Mouse (Mus musculus) liver, embryonic 11.5 days (tissue): ENCODE measurements around the gene Ms4a2. TPM values are rescaled to one million over a fixed set of nuclear protein-coding genes. Genes with fewer than 3 reads are reported as not detected.

ENCODE experiments used
- ATAC-seq: fragments of 200-750 bp; cut with Nextera tagmentation; replicated peaks from 2 replicates; pipeline ENCODE4 v1.8.0; 2017; ENCODE audit warnings: moderate number of reproducible peaks, mild to moderate bottlenecking, moderate TSS enrichment, moderate library complexity; ENCODE audit not compliant: low FRiP score
- DNase-seq: peaks from one replicate; pipeline ENCODE4 v3.0.0-alpha.2; 2017; ENCODE audit warnings: low spot score
- H3K27ac ChIP-seq: fragments of 300-500 bp; sonication (generic); 2 replicates; pipeline ENCODE4 v1.5.1; 2014; ENCODE audit warnings: mild to moderate bottlenecking, low read depth, low read length, control low read depth
- H3K27me3 ChIP-seq: fragments of 300-500 bp; sonication (generic); replicated peaks from 2 replicates; pipeline ENCODE4 v1.6.1; 2014; ENCODE audit warnings: low read length, mixed read lengths; ENCODE audit not compliant: control insufficient read depth, insufficient read depth
- H3K36me3 ChIP-seq: fragments of 300-500 bp; sonication (generic); 2 replicates; pipeline ENCODE4 v1.6.1; 2014; ENCODE audit warnings: mild to moderate bottlenecking, low read length, moderate library complexity, mixed read lengths; ENCODE audit not compliant: control insufficient read depth, insufficient read depth
- H3K4me1 ChIP-seq: fragments of 300-500 bp; sonication (generic); replicated peaks from 2 replicates; pipeline ENCODE4 v1.6.1; 2014; ENCODE audit warnings: low read length, mixed read lengths; ENCODE audit not compliant: control insufficient read depth, insufficient read depth
- H3K4me2 ChIP-seq: fragments of 300-500 bp; sonication (generic); 2 replicates; pipeline ENCODE4 v1.6.1; 2014; ENCODE audit warnings: mild to moderate bottlenecking, control low read depth, moderate library complexity
- H3K4me3 ChIP-seq: fragments of 300-500 bp; sonication (generic); 2 replicates; pipeline ENCODE4 v1.5.1; 2014; ENCODE audit warnings: low read depth, low read length, control low read depth
- H3K9ac ChIP-seq: fragments of 300-500 bp; sonication (generic); 2 replicates; pipeline ENCODE4 v1.6.1; 2014; ENCODE audit warnings: low read depth, low read length, control low read depth
- H3K9me3 ChIP-seq: fragments of 300-500 bp; sonication (generic); 2 replicates; pipeline ENCODE4 v1.6.1; 2016; ENCODE audit warnings: low read length, inconsistent platforms, mixed read lengths; ENCODE audit not compliant: control insufficient read depth
- WGBS: fragments of 180-500 bp; shearing (Covaris S2); extraction: QIAGEN DNeasy Blood & Tissue Kit; methylation state at CpG from one replicate; pipeline ENCODE4 v1.1.7; 2014; 5-methylcytosine and 5-hydroxymethylcytosine counted together
- polyA plus RNA-seq: library from polyadenylated mRNA; unstranded; fragments of >200 nt; fragmentation: Nextera tagmentation; extraction: Ambion mirVana; gene quantifications from 2 replicates; pipeline ENCODE4 v1.2.1, GENCODE M21; 2014

The Ms4a2 gene
- polyA plus RNA-seq, result 0.19 TPM in 2 replicates

GRCm38 (mm10) chr19:11623551-11623950, at the start of gene Ms4a2:
Gene Ms4a2 (minus strand): TSS chr19:11623719.
- no peak for DNase-seq
- WGBS, result 75% methylated on average over 2 of the region's 2 CpGs
- no peaks in the 10 kb centered on the region; the same call in 1 of the 2 replicates for H3K4me1 ChIP-seq
- no peaks in the 10 kb centered on the region for H3K27me3 ChIP-seq
- H3K4me3 ChIP-seq, result no peak within 1 kb of the TSS
- H3K36me3 ChIP-seq, result no peaks in the 10 kb centered on the region
- no peaks in the 10 kb centered on the region for H3K9me3 ChIP-seq
- no peak within 1 kb of the TSS for H3K27ac ChIP-seq
- ATAC-seq, result no peak
- no peak within 1 kb of the TSS for H3K4me2 ChIP-seq
- H3K9ac ChIP-seq, result no peak within 1 kb of the TSS

GRCm38 (mm10) chr19:11661562-11661961, 38.0 kb upstream of the Ms4a2 start:
- no peak overlapping the region for H3K4me3 ChIP-seq
- no peak overlapping the region for H3K27ac ChIP-seq
- H3K36me3 ChIP-seq, result no peaks in the 10 kb centered on the region
- ATAC-seq, result no peak; the same call in 1 of the 2 replicates
- H3K4me1 ChIP-seq, result no peaks in the 10 kb centered on the region
- H3K27me3 ChIP-seq, result no peaks in the 10 kb centered on the region
- H3K9ac ChIP-seq, result no peak overlapping the region
- no peaks in the 10 kb centered on the region for H3K9me3 ChIP-seq
- no peak for DNase-seq
- H3K4me2 ChIP-seq, result no peak overlapping the region

GRCm38 (mm10) chr19:11660459-11660858, 36.9 kb upstream of the Ms4a2 start, which contains the start of gene Oosp2:
Gene Oosp2 (minus strand): TSS chr19:11660559.
- ATAC-seq (no peak), DNase-seq (no peak)
- no peak within 1 kb of the TSS for H3K27ac ChIP-seq
- H3K4me1 ChIP-seq, result no peaks in the 10 kb centered on the region
- H3K4me2 ChIP-seq, result no peak within 1 kb of the TSS
- H3K9ac ChIP-seq, result no peak within 1 kb of the TSS
- no peaks in the 10 kb centered on the region for H3K36me3 ChIP-seq
- no peak within 1 kb of the TSS for H3K4me3 ChIP-seq
- WGBS, result 83% methylated on average over 5 of the region's 5 CpGs
- H3K9me3 ChIP-seq, result no peaks in the 10 kb centered on the region
- H3K27me3 ChIP-seq, result no peaks in the 10 kb centered on the region

GRCm38 (mm10) chr19:11659142-11659541, 35.6 kb upstream of the Ms4a2 start:
- DNase-seq (no peak), ATAC-seq (no peak)
- Histone ChIP-seq H3K27ac (no peak overlapping the region), H3K4me1 (no peaks in the 10 kb centered on the region), H3K9ac (no peak overlapping the region), H3K4me2 (no peak overlapping the region), H3K4me3 (no peak overlapping the region), H3K27me3 (no peaks in the 10 kb centered on the region), H3K9me3 (no peaks in the 10 kb centered on the region), H3K36me3 (no peaks in the 10 kb centered on the region)
- 55% methylated on average over 2 of the region's 2 CpGs for WGBS

GRCm38 (mm10) chr19:11649564-11649963, 26.0 kb upstream of the Ms4a2 start:
- Histone ChIP-seq H3K27ac (no peak overlapping the region), H3K27me3 (no peaks in the 10 kb centered on the region), H3K4me3 (no peak overlapping the region), H3K4me2 (no peak overlapping the region), H3K36me3 (no peaks in the 10 kb centered on the region), H3K9ac (no peak overlapping the region), H3K4me1 (no peaks in the 10 kb centered on the region), H3K9me3 (no peaks in the 10 kb centered on the region)
- DNase-seq (no peak), ATAC-seq (no peak)
- 69% methylated on average over 4 of the region's 4 CpGs for WGBS

GRCm38 (mm10) chr19:11646166-11646565, 22.6 kb upstream of the Ms4a2 start:
- no peaks in the 10 kb centered on the region for H3K4me1 ChIP-seq
- H3K9ac ChIP-seq, result no peak overlapping the region
- no peak overlapping the region for H3K4me3 ChIP-seq
- no peak for ATAC-seq
- 70% methylated on average over 3 of the region's 3 CpGs for WGBS
- H3K27me3 ChIP-seq, result no peaks in the 10 kb centered on the region
- no peaks in the 10 kb centered on the region for H3K9me3 ChIP-seq
- H3K27ac ChIP-seq, result no peak overlapping the region
- no peak for DNase-seq
- H3K4me2 ChIP-seq, result no peak overlapping the region
- no peaks in the 10 kb centered on the region for H3K36me3 ChIP-seq

- no peak within 1 kb of the TSS for H3K27ac ChIP-seq
- 43% methylated on average over 1 of the region's 1 CpGs for WGBS
- DNase-seq, result no peak
- H3K27me3 ChIP-seq, result no peaks in the 10 kb centered on the region
- H3K4me3 ChIP-seq, result no peak within 1 kb of the TSS
- H3K36me3 ChIP-seq, result no peaks in the 10 kb centered on the region
- no peak within 1 kb of the TSS for H3K4me2 ChIP-seq
- H3K4me1 ChIP-seq, result no peaks in the 10 kb centered on the region
- H3K9me3 ChIP-seq, result no peaks in the 10 kb centered on the region
- H3K9ac ChIP-seq, result no peak within 1 kb of the TSS
- no peak for ATAC-seq
Measured at GRCm38 (mm10) chr19:11640732-11641131, 17.2 kb upstream of the Ms4a2 start, which contains the start of gene Ms4a3. Gene Ms4a3 (minus strand): TSS chr19:11640851.

GRCm38 (mm10) chr19:11639038-11639437, 15.5 kb upstream of the Ms4a2 start:
- 58% methylated on average over 4 of the region's 4 CpGs for WGBS
- Histone ChIP-seq H3K27me3 (no peaks in the 10 kb centered on the region), H3K4me3 (no peak overlapping the region), H3K9me3 (no peaks in the 10 kb centered on the region), H3K36me3 (no peaks in the 10 kb centered on the region), H3K9ac (no peak overlapping the region), H3K4me2 (no peak overlapping the region), H3K4me1 (no peaks in the 10 kb centered on the region), H3K27ac (no peak overlapping the region)
- DNase-seq (no peak), ATAC-seq (no peak)

GRCm38 (mm10) chr19:11635572-11635971, 12.1 kb upstream of the Ms4a2 start:
- 35% methylated on average over 5 of the region's 5 CpGs for WGBS
- Histone ChIP-seq H3K27ac (no peak overlapping the region), H3K36me3 (no peaks in the 10 kb centered on the region), H3K9me3 (no peaks in the 10 kb centered on the region), H3K27me3 (no peaks in the 10 kb centered on the region), H3K4me2 (no peak overlapping the region), H3K9ac (no peak overlapping the region), H3K4me1 (no peaks in the 10 kb centered on the region), H3K4me3 (no peak overlapping the region)
- DNase-seq, result no peak
- no peak for ATAC-seq
